Mouse (Mus musculus) neural tube, embryonic 14.5 days (tissue): Measurements from ENCODE around the gene Efemp2. TPM values are rescaled to one million over a fixed set of nuclear protein-coding genes. Genes with fewer than 3 reads are reported as not detected.
A peak's percentile ranks its signal among the peaks of the same experiment; 100 is the strongest.

Experiments used
- ATAC-seq: fragments of 200-750 bp; cut with Nextera tagmentation; 2 replicates; pipeline ENCODE4 v1.8.0; 2017; ENCODE audit warnings: low read depth, mild to moderate bottlenecking, moderate TSS enrichment, moderate library complexity
- H3K27ac ChIP-seq: fragments of 300-500 bp; sonication (generic); 2 replicates; pipeline ENCODE4 v1.5.1; 2014; ENCODE audit warnings: low read depth, mild to moderate bottlenecking, control low read depth, low read length, moderate library complexity, mixed read lengths
- H3K27me3 ChIP-seq: fragments of 300-500 bp; sonication (generic); 2 replicates; pipeline ENCODE4 v1.6.1; 2014; ENCODE audit warnings: low read length; ENCODE audit not compliant: control insufficient read depth, insufficient read depth
- H3K36me3 ChIP-seq: fragments of 300-500 bp; sonication (generic); 2 replicates; pipeline ENCODE4 v1.6.1; 2014; ENCODE audit warnings: low read length, mixed read lengths; ENCODE audit not compliant: control insufficient read depth, insufficient read depth
- H3K4me1 ChIP-seq: fragments of 300-500 bp; sonication (generic); 2 replicates; pipeline ENCODE4 v1.6.1; 2014; ENCODE audit warnings: low read length; ENCODE audit not compliant: control insufficient read depth, insufficient read depth
- H3K4me2 ChIP-seq: fragments of 300-500 bp; sonication (generic); 2 replicates; pipeline ENCODE4 v1.6.1; 2014; ENCODE audit warnings: mild to moderate bottlenecking, low read depth, low read length, control low read depth
- H3K4me3 ChIP-seq: fragments of 300-500 bp; sonication (generic); 2 replicates; pipeline ENCODE4 v1.5.1; 2014; ENCODE audit warnings: low read depth, low read length, control low read depth, mixed read lengths
- H3K9ac ChIP-seq: fragments of 300-500 bp; sonication (generic); replicated peaks from 2 replicates; pipeline ENCODE4 v1.6.1; 2014; ENCODE audit warnings: low read depth, mild to moderate bottlenecking, control low read depth, low read length, mixed read lengths
- H3K9me3 ChIP-seq: fragments of 300-500 bp; sonication (generic); 2 replicates; pipeline ENCODE4 v1.6.1; 2016; ENCODE audit warnings: low read length; ENCODE audit not compliant: control insufficient read depth
- WGBS: fragments of 180-500 bp; shearing (Covaris S2); extraction: QIAGEN DNeasy Blood & Tissue Kit; methylation state at CpG from one replicate; pipeline ENCODE4 v1.1.7; 2014; 5-methylcytosine and 5-hydroxymethylcytosine counted together
- polyA plus RNA-seq: library from polyadenylated mRNA; unstranded; fragments of >200 nt; fragmentation: Nextera tagmentation; extraction: Ambion mirVana; gene quantifications from 2 replicates; pipeline ENCODE4 v1.2.1, GENCODE M21; 2014

Efemp2 gene
- polyA plus RNA-seq, 1 experiment from 2014 or later = 30.4 TPM

- Histone ChIP-seq H3K27me3 (no peaks in the 10 kb centered on the region), H3K27ac (no peak overlapping the region), H3K4me3 (no peak overlapping the region), H3K36me3 (peaks cover 27% of the 10 kb centered on the region), H3K9ac (no peak overlapping the region), H3K4me1 (peaks cover 8% of the 10 kb centered on the region; the same call in 1 of the 2 replicates), H3K4me2 (no peak overlapping the region), H3K9me3 (no peaks in the 10 kb centered on the region)
- 94% methylated on average over 19 of the region's 19 CpGs for WGBS
- ATAC-seq = no peak
Measured at GRCm38 (mm10) chr19:5483386-5484359, 9.9 kb downstream of the Efemp2 start.

- Histone ChIP-seq H3K27ac (no peak overlapping the region), H3K9me3 (no peaks in the 10 kb centered on the region), H3K4me2 (no peak overlapping the region), H3K4me3 (no peak overlapping the region), H3K36me3 (peaks cover 27% of the 10 kb centered on the region), H3K9ac (no peak overlapping the region), H3K27me3 (no peaks in the 10 kb centered on the region), H3K4me1 (peaks cover 9% of the 10 kb centered on the region; the same call in 1 of the 2 replicates)
- WGBS = 93% methylated on average over 5 of the region's 5 CpGs
- no peak for ATAC-seq
Measured at GRCm38 (mm10) chr19:5484496-5484895, 10.7 kb downstream of the Efemp2 start.

- Histone ChIP-seq H3K4me2 (no peak overlapping the region), H3K27me3 (no peaks in the 10 kb centered on the region), H3K9ac (no peak overlapping the region), H3K4me1 (peaks cover 12% of the 10 kb centered on the region; the same call in 1 of the 2 replicates), H3K4me3 (no peak overlapping the region), H3K9me3 (no peaks in the 10 kb centered on the region), H3K27ac (no peak overlapping the region), H3K36me3 (peaks cover 23% of the 10 kb centered on the region)
- no peak for ATAC-seq
- WGBS = 95% methylated on average over 8 of the region's 8 CpGs
Measured at GRCm38 (mm10) chr19:5485371-5485770, 11.6 kb downstream of the Efemp2 start.

GRCm38 (mm10) chr19:5485821-5486220, 12.1 kb downstream of the Efemp2 start:
- no peaks in the 10 kb centered on the region for H3K27me3 ChIP-seq
- no peak for ATAC-seq
- H3K4me3 ChIP-seq = no peak overlapping the region
- peaks cover 23% of the 10 kb centered on the region for H3K36me3 ChIP-seq
- no peaks in the 10 kb centered on the region for H3K9me3 ChIP-seq
- peaks cover 12% of the 10 kb centered on the region; the same call in 1 of the 2 replicates for H3K4me1 ChIP-seq
- H3K4me2 ChIP-seq = no peak overlapping the region
- no peak overlapping the region for H3K27ac ChIP-seq
- no peak overlapping the region for H3K9ac ChIP-seq
- WGBS = 95% methylated on average over 7 of the region's 7 CpGs

- H3K4me2 ChIP-seq = no peak overlapping the region
- no peak for ATAC-seq
- H3K4me3 ChIP-seq = no peak overlapping the region
- H3K27me3 ChIP-seq = no peaks in the 10 kb centered on the region
- H3K9ac ChIP-seq = no peak overlapping the region
- H3K4me1 ChIP-seq = peaks cover 12% of the 10 kb centered on the region; the same call in 1 of the 2 replicates
- 93% methylated on average over 8 of the region's 8 CpGs for WGBS
- H3K36me3 ChIP-seq = peaks cover 23% of the 10 kb centered on the region
- H3K27ac ChIP-seq = no peak overlapping the region
- no peaks in the 10 kb centered on the region for H3K9me3 ChIP-seq
Measured at GRCm38 (mm10) chr19:5486286-5486685, 12.5 kb downstream of the Efemp2 start.

- peaks cover 23% of the 10 kb centered on the region for H3K36me3 ChIP-seq
- H3K4me3 ChIP-seq = peak overlapping the region; percentile 42; the same call in 1 of the 2 replicates
- ATAC-seq = no peak
- no peaks in the 10 kb centered on the region for H3K9me3 ChIP-seq
- no peak overlapping the region; the same call in 1 of the 2 replicates for H3K4me2 ChIP-seq
- no peak overlapping the region for H3K9ac ChIP-seq
- 95% methylated on average over 4 of the region's 4 CpGs for WGBS
- peaks cover 14% of the 10 kb centered on the region; the same call in 1 of the 2 replicates for H3K4me1 ChIP-seq
- no peaks in the 10 kb centered on the region for H3K27me3 ChIP-seq
- no peak overlapping the region for H3K27ac ChIP-seq
Measured at GRCm38 (mm10) chr19:5486771-5487170, 13.0 kb downstream of the Efemp2 start.

- WGBS = under 1% methylated on average over 39 of the region's 39 CpGs
- Histone ChIP-seq H3K4me2 (peak within 1 kb of the TSS; percentile 58), H3K9ac (peak within 1 kb of the TSS; percentile 62), H3K36me3 (peaks cover 25% of the 10 kb centered on the region), H3K4me1 (peaks cover 25% of the 10 kb centered on the region; the same call in 1 of the 2 replicates), H3K27me3 (no peaks in the 10 kb centered on the region), H3K4me3 (peak within 1 kb of the TSS; percentile 42), H3K27ac (peak within 1 kb of the TSS; percentile 90), H3K9me3 (no peaks in the 10 kb centered on the region)
- ATAC-seq = peak; percentile 50
Measured at GRCm38 (mm10) chr19:5487768-5488550, 14.2 kb downstream of the Efemp2 start, which contains the start of gene Mus81. TSS of gene Mus81 (minus strand) at chr19:5488402.

- Histone ChIP-seq H3K27me3 (no peaks in the 10 kb centered on the region), H3K4me2 (peak overlapping the region; percentile 58), H3K9me3 (no peaks in the 10 kb centered on the region), H3K9ac (peak overlapping the region; percentile 5; the same call in 1 of the 2 replicates), H3K4me1 (peaks cover 27% of the 10 kb centered on the region; the same call in 1 of the 2 replicates), H3K4me3 (peak overlapping the region; percentile 42), H3K27ac (peak overlapping the region; percentile 90), H3K36me3 (peaks cover 27% of the 10 kb centered on the region)
- under 1% methylated on average over 26 of the region's 26 CpGs for WGBS
- ATAC-seq = peak; percentile 68
Measured at GRCm38 (mm10) chr19:5488878-5489571, 15.3 kb downstream of the Efemp2 start.
